7 mouse cellular contexts compared by ENCODE assay signal in the genomic region with DNA sequence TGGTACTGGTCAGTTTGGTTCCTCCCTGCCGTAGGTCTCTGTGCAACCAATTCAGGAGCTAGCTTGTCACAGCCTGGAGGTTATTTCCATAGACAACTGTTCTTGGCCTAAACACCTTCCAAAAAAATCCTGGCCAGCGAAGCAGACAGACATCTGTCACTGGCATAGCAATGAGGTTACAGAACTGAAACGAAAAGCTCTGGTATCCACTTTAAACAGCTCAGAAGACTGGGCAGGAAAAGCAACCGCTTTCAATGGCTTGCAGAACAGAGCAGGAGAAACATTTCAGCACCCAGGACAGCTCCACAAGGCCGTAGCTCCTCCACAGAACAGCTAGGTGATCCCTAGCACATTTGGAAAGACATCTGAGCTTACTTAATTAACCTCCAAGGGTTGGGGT.
DNase-seq lines count a peak whose midpoint lies in the region; TF ChIP-seq lines count a peak whose summit lies in the region.

No protein-coding gene starts in this region.

- peak; percentile 18 for DNase-seq in left cerebral cortex, postnatal 4 days
- DNase-seq in left cerebral cortex, adult 11 months (ENCODE audit: low spot score): no peak
- peak; percentile 94 for DNase-seq in adipocyte (ENCODE audit: low spot score)
- DNase-seq in cerebellum, adult 9-10 months: peak; percentile 13
- peak; percentile 54 for DNase-seq in kidney, adult 9 months
- no peak for DNase-seq in frontal cortex, postnatal 10 days (ENCODE audit: low spot score in 2 of 2)

- intact Hi-C loops in left cerebral cortex, postnatal 4 days (cut with DNase I): no loop called here

- 55% methylated on average over 5 of the region's 5 CpGs for WGBS in olfactory bulb, adult 2 months

- H3K4me3 ChIP-seq in olfactory bulb, adult 2 months (ENCODE audit: insufficient read depth, low read depth, low read length): no peak overlapping the region

- no peak for TF ChIP-seq CTCF in olfactory bulb, adult 2 months (IDR thresholded peaks at IDR 0.05; ENCODE audit: insufficient read depth, low read depth, low read length)

- peak overlapping the region; percentile 36; the same call in 1 of the 2 replicates for H3K27ac ChIP-seq in olfactory bulb, adult 2 months (ENCODE audit: insufficient read depth, low read depth, low read length)

- peaks cover 40% of the 10 kb centered on the region for H3K4me1 ChIP-seq in olfactory bulb, adult 2 months (ENCODE audit: control insufficient read depth, insufficient read depth, low read length)

- no peak for TF ChIP-seq POLR2A in olfactory bulb, adult 2 months (IDR thresholded peaks at IDR 0.05; ENCODE audit: insufficient read depth, low read depth, low read length)

Comparison
In these comparisons a context has a peak if more than half of its experiments do, and no peak if none do; other contexts are left out.
1. DNase-seq: peak in left cerebral cortex, postnatal 4 days (single experiment), adipocyte (single experiment), cerebellum, adult 9-10 months (single experiment) and kidney, adult 9 months (single experiment); none in left cerebral cortex, adult 11 months (single experiment) and frontal cortex, postnatal 10 days (0 of 2).